Mouse (Mus musculus) urinary bladder, adult 18-20 months (tissue): Measurements from ENCODE around the gene Srrd.
"Not testable (repeated sequence)": the region's sequence is repeated elsewhere in the genome, so short reads cannot be mapped to it uniquely, and the experiment has no call there.

Experiments
- DNase-seq, 2 experiments: peaks; one replicate each; pipeline ENCODE4 v3.0.0; 2022; ENCODE audit warnings: low spot score in 2 of 2, mixed read lengths in 2 of 2

Srrd gene

DNA sequence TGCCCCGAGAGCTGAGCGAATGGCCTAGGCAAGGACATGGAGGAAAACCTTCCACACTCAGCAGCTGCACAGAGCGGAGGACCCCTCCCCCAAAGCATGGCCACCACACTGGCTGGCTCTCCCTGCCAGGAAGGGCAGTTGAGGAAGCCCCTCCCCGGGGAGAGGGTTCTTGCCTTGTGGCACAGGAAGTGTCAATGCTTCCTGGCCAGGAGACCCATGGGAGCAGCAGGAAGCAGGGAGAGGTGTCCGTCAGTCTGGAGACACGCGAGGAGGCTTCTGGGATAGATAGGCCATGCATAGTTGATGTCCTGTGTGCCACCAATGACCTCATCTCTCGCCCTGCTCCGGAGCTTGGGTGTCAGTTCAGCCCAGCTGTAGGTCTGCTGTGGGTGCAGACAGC is 13.5 kb upstream of the Srrd start:
- no peak for DNase-seq

DNA sequence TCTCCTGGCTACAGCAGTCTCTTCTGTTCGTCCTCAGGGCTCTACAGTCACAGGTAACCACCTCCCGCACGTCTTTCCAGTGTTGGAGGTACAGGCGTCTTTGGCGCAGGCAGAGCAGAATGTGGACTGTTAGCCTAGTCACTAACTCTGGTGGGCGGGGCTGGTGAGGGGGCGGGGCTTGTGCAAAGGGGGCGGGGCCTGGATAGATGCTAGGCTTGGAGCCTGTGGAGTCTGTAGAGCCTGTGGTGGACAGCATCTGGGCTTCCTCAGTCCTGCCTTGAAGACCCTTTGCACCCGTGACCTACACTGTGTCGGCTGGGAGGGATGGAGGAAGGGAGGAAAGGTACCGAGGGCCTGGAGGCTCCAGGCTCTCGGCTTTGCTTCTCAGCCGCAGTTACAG is 13.1 kb upstream of the Srrd start, which contains the start of gene Gm6583:
Gene Gm6583 (minus strand): TSS at position 124 of the 400 bp plus-strand sequence.
- DNase-seq, result no peak

DNA sequence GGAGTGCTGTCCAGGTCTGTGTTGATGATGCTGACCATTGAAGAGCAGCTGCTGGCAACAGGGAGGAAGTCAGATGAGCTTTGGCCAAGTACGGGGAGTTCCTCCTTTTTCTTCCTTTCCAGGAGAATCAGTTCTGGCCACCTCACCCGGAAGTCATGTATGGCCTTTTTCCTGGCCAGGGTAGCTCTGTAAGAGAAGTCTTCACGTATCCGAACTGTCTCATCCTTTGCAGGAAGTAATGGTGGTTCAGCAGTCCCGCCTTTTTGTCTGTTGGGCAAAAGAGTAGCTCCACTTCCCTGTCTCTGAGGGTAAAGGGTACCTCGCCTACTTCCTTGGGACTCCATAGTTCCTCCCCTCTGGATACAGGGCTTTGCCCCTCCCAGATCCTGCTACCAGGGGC is 12.7 kb upstream of the Srrd start:
- DNase-seq, result no peak

DNA sequence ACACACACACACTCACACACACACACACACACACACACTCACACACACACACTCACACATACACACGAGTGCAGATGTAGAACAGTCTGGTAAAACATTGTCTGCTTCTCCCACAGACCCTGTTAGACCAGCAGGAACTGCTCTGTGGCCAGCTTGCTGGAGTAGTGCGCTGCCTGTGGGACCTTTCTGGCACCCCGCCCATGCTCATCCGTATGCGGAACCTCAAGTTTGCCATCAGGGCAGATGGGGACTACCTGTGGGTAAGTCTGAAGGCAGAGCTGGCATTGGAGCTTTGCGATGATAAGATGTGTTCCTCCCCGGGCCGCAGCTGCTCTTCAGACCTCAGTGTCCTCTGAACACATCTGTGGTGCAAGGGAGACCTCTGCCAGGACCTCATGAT is 6.3 kb upstream of the Srrd start:
- DNase-seq, result no peak

DNA sequence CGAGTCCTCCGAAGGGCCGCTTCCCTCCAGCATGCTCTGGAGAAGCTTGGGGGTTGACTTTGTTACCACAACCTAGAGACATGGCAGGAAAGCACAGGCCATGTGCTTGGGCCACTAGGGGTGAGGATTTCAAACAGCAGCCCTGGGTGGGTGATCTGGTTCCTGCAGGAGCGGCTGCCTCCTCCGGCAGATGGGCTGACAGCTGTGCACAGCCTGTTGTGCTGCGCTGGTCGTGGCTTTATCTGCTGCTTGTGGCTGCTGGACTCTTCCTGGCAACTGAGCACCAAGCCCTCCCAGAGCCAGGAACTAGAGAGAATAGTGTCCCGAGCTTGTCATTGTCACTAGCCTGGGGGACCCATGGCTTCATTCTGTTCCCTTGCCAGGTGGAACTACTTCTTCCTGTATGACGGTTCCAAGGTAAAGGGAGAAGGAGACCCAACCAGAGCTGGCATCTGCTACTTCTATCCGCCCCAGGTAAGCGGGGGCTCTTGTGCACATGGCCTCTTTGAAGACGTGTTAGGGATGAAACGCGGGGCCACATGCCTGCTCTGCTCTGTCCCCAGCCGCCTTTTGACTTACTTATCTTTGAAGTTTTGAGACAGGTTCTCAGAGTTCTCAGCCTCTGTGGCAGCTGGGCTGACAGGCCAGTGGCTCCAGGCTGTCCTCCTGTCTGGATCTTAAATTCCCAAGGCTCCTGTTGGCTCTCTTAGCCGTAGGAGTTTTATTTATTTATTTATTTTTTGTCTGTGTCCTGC is 3.5 kb upstream of the Srrd start:
- no peak for DNase-seq

DNA sequence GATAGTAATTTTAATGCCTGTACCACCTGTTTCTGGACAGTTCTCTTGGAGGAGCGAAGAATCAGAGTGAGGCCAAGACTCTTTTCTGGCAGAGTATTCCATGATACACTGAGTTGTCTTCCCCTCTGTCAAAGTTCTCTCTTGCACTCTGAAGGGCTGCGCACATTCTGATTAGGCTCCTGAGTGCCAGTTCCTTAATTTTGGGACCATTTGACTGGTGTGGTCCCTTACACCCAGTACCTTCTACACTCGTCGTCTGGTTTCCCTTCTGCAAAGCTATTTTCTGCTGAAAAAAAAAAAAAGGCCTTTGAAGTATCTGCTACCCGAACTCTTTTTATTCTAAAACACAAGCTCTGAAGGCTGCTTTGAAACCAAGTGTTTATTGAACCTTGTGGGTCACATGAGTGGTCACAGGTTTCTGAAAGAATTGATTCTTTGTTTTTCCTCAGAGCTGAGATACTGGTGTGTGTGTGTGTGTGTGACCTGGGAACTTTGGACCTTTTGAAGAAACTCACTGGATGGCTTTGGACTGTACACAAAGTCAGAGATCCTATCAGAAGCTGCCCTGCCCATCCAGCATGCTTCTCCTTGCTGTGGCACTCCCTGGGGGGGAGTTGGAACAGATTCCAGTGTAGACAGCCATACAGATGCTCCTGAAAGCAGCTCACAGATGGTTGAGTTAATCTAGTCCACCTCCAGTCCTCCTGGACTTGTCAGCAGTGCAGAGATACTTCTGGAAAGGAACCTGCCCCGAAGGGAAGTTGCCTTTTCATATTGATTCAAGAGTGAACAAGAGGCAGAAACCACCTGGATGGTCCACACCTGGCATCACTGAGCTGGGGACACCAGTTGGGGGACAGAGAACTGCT is 1.5 kb upstream of the Srrd start:
- no peak for DNase-seq

DNA sequence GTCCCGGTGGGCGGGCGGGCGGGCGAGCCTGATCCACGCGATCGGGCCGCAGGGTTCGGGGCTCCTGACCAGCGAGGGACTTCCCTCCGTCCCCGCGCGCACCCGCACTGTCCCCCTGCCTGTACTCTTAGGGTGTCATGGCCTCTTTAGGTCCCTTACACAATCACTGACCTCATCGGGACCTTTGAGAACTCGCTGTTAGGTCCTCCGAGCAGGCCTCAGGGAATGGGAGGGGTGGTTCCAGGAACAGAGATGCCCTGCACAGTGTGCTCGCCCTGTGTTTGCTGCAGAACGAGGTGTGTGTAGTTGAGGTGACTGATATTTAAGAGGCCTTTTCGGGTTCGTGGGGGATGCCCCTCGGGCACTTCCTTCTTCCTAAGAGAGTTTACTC is 360 bp upstream of the Srrd start:
- no peak for DNase-seq

DNA sequence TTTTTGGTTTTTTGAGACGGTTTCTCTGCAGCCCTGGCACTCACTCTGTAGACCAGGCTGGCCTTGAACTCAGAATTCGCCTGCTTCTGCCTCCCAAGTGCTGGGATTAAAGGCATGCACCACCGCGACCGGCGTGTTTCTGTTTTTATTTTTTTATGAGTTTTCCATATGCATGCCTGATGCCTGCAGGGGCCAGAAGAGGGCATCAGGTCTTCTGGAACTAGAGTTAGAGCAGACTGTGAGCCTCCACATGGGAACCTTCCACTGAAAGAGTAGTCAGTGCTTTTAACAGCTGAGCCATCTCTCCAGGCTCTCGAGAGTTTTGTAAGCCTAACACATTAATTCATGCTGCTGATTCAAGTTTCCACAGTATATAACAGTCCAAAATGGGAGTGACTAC is 3.6 kb downstream of the Srrd start:
- DNase-seq, result no peak

DNA sequence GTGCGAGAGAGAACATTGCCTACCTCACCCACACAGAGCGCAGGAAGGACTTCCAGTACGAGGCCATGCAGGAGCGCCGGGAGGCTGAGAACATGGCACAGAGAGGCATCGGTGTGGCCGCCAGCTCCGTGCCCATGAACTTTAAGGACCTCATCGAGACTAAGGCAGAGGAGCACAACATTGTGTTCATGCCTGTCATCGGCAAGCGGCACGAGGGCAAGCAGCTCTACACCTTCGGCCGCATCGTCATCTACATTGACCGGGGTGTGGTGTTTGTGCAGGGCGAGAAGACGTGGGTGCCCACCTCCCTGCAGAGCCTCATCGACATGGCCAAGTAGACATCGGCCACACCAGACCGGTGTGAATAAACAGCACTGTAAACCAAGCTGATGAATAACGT is 5.8 kb downstream of the Srrd start:
- no peak for DNase-seq

DNA sequence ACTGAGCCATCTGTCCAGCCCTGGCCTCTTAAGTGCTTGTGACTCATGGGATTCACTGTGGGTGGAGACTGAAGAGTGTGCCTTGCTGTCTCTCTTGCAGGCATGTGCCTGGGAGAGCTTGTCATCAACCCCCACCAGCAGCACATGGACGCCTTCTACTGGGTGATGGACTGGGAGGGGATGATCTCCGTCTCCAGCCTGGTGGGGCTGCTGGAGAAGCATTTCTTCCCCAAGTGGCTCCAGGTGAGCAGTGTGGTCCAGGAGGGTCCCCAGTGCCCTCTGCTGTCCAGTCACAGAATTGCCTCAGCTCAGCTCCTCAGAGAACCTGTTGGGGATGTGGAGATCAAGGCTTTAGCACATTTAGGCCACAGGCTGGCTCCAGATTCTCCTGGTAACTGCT is 7.4 kb downstream of the Srrd start:
- DNase-seq, result peak; percentile 23 to 27

DNA sequence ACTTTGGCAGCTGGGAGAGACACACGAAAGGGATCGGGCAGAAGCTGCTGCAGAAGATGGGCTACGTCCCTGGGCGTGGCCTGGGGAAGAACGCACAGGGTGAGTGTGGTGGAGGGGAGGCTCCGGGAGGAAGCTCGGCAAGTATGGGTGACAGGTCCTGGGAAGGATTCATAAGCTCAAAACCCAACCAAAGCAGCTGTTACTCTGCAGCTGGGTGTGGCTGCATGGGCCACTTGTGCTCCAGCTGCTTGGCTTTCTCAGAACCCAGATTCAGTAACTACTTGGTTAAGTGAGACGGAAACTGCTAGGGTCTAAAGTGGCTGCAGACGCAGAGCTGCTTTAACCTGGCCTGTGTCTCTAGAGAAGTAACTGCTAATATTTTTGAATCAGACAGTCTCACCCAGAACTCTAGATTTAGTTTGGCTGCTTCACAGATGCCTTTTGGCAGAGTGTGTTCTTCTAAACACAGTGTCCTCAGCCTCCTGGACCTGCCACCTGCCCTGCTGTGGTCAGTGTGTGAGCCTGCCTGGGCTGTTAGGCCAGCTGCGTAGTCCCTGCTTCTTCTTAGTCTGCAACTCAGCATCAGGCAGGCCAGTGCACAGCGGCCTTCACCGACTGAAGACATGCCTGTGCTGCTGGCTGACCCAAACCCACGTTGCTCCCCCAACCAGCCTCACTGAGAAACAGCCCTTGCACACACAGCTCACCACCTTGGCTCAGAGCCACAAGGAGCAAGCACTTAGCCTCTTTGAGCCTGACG is 12.9 kb downstream of the Srrd start:
- no peak for DNase-seq

DNA sequence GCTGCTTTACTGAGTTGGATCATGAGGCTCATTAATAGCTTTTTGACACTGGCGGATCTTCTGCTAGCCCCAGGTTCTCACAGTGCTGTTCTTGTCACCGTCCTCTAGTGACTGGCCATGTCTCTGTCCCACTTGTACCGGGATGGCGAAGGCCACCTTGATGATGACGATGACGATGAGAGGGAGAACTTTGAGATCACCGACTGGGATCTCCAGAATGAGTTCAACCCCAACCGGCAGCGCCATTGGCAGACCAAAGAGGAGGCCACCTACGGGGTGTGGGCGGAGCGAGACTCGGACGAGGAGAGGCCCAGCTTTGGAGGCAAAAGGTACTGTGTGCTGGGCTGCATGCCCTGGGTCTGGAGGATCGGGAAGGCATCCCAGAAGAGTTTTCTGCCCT is 15.0 kb downstream of the Srrd start:
- no peak for DNase-seq

DNA sequence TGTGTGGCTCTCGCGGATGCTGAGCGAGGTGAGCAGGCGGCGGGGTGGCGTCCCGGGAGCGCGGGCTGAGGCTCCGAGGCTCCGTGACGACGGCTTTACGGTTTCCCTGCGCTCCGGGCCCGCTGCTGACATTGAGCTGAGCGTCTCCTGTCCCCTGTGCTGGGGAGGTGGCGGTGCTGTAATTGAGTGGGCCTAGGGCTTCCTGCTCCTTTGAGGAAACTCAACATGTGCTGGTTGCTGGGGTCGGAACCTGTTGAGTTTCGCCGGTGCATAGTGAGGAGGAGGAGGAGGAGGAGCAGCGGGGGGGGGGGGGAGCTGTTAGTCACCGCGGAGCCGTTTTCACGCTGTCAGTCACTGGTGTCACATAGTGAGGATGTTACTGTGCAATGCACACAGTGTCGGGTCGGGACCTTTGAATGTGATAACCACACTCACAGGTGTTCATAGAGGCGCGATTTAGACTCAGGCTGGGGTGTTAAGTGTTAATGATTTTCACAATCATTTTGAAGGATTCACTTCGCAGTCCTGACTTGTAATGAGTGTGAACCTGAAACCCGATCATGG is 16.3 kb downstream of the Srrd start:
- DNase-seq, result no peak

DNA sequence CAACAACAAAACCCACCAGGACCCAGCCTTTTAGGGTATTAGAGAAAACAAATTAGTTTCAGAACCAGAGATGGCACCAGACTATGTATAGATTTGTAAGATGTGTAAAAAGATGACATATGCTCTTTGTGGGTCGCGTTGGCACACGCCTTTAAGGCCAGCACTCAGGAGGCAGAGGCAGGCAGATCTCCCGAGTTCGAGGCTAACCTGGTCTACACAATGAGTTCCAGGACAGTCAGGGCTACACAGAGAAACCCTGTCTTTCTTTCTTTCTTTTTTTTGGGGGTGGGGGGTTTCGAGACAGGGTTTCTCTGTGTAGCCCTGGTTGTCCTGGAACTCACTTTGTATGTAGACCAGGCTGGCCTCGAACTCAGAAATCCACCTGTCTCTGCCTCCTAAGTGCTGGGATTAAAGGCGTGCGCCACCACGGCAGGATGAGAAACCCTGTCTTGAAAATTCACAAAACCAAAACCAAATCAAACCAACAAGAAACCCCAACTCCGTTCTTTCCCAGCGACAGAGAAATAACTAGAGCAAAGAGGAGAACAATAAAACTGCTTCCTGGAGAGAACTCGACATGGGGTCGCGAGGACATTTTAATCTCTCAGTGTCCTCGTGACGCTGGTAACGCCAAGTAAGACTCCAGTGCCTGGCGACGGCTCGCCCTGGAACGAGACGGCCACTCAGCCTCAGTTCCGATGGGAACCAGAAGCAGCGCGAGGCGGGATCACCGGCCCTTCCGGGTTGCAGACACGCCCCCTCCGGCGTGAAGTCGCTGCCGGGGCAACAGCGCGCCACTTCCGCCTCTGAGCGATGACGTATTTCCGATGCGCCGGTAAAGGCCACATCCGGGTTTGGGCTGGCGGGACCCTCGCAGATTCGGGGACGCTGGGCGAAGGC is 17.0 kb downstream of the Srrd start, which contains the start of gene Tfip11:
Gene Tfip11 (plus strand): TSS at position 813 of the 900 bp plus-strand sequence.
- DNase-seq, result peak; percentile 92 to 95

DNA sequence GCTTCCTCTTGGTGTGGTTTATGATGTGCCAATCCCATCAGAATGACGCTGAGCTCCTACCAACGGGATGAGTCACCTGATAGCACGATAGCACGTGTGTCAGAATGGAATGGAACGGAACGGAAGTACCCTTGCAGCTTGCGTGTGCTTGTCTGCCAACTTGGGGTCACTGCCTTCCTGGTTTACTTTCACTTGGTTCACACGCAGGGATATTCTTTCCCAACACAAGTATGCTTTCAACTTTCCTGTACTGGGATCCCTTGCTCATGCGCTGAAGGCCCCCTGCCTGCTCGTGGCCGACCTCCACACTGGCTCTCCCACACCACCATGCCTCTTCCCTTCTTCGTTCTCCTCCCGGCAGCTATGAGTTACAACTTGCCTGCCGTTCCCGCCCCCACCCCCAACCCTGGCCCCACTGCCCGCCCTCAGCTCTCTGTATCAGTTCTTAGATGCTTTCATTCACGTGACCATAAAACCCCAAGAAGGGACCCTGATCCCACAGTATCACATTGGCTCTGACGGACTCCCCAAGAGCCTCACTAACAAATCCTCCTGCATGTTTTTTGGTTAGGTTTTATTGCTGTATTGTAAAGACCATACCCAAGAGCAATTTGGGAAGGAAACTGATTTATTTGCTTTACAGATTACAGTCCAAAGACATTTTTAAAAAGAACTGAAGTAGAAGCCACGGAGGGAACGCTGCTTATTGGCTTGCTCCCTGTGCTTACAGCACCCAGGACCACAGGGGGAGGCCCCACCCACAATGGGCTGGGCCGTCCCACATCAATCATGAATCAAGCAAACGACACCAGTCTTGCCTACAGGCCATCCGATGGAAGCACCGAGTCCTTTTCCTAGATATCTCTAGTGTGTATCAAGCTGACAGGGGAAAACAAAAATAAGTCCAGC is 17.9 kb downstream of the Srrd start:
- DNase-seq, result peak; percentile 25 to 31

DNA sequence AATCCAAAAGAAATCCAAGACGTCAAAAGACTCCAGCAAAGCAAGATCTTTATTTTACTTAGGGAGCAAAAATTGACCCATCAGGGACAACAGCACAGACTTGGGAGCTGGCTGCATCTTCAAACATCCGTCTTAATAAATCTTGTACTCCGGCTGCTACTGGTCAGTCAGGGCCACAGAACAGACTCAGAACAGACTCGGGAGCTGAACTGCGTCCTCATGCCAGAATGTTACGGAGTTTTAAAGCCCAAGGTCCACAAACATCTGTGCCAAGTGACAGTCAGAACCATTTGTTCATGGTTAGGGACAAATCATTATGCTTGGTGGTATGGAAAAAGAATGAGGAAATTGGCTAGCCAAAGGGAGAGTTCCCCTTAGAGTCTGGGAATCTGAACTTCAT is 19.6 kb downstream of the Srrd start:
- DNase-seq, result no peak

DNA sequence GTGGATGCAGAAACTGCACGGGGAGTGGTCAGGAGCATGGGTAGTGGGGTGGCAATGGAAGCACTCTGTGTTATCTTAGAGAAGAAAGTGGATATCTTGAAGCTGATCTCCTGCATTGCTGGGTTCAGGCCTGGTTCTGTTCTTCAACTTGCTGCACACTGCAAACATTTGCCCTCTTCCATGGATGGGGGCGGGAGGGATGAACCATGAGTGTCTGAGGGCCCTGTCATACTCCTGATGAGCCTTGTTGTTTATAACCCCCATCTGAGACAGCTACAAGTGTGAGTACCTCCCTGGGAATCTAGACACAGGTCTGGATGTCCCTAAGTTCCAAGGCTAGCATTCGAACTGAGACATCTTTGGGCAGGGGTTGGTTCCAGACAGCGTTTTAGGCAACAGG is 21.5 kb downstream of the Srrd start:
- no peak for DNase-seq

DNA sequence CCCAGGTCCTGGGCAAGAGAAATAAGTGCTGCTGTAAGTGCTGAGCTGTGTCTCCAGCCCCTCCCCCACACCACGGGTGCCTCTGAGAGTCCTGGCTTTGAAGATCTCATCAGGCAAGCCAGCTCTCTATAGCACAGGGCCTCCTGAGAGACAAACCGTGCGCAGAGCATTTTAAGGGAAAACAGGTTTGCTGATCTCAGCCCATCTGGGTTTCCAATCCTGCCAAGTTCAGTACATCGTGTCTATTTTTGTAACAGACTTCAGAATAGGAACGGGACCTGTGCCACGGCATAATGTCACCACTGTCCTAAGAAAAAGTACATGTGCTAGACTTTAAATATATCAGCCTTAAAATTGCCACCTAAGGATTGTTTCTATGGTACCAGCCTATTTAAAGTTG is 21.9 kb downstream of the Srrd start:
- no peak for DNase-seq

DNA sequence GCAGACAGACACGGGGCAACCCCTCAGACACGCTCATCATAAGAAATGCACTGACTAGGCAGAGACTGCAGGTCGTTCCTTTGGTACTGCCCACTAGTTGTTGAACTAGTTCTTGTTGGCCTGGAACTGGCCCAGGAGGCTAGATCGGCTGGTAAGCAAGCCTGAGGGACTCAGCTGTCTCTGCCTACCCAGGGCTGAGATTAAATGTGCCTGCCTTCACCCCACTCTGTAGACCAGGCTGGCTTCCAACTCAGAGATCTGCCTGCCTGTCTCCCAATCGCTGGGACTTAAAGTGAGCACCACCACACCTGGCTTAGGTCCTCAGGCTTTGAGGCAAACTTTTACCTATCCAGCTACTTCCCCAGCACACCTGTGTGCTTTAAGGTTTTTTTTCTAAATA is 22.5 kb downstream of the Srrd start:
- DNase-seq, result no peak

DNA sequence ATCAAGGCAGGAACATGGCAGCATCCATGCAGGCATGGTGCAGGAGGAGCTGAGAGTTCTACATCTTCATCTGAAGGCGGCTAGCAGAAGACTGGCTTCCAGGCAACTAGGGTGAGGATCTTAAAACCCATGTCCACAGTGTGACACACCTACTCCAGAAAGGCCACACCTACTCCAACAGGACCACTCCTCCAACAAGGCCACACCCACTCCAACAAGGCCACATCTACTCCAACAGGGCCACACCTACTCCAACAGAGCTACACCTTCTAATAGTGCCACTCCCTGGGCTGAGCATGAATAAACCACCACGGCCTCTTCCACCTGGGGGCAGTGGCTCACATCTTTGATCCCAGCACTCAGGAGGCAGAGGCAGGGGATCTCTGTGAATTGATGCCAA is 23.5 kb downstream of the Srrd start:
- not testable (repeated sequence) for DNase-seq
